Mouse (Mus musculus): ENCODE data around the gene Xpr1. TPM values are rescaled to one million over a fixed set of nuclear protein-coding genes. Genes with fewer than 3 reads are reported as not detected.

The Xpr1 gene
- total RNA-seq, 1 experiment from 2014 or later, result 63.3 TPM

- DNase-seq, result no peak
Observed at GRCm38 (mm10) chr1:155407697-155408576, 9.3 kb downstream of the Xpr1 start.

GRCm38 (mm10) chr1:155400056-155400455 is 17.2 kb downstream of the Xpr1 start:
- no peak for DNase-seq

GRCm38 (mm10) chr1:155394829-155395228 is 22.4 kb downstream of the Xpr1 start:
- DNase-seq, result no peak

GRCm38 (mm10) chr1:155394021-155394420 is 23.2 kb downstream of the Xpr1 start:
- no peak for DNase-seq

- DNase-seq, result no peak
Observed at GRCm38 (mm10) chr1:155392825-155393224, 24.4 kb downstream of the Xpr1 start.

GRCm38 (mm10) chr1:155391537-155391936 is 25.7 kb downstream of the Xpr1 start:
- DNase-seq, result no peak

- DNase-seq, result no peak
Observed at GRCm38 (mm10) chr1:155388418-155388817, 28.8 kb downstream of the Xpr1 start.

GRCm38 (mm10) chr1:155386551-155386950 is 30.7 kb downstream of the Xpr1 start:
- DNase-seq, result no peak

- DNase-seq, result no peak
Observed at GRCm38 (mm10) chr1:155383319-155384302, 33.6 kb downstream of the Xpr1 start.

- DNase-seq, result no peak
Observed at GRCm38 (mm10) chr1:155381931-155382330, 35.3 kb downstream of the Xpr1 start.

- DNase-seq, result no peak
Observed at GRCm38 (mm10) chr1:155379289-155379688, 37.9 kb downstream of the Xpr1 start.

GRCm38 (mm10) chr1:155372821-155373220 is 44.4 kb downstream of the Xpr1 start:
- no peak for DNase-seq

- no peak for DNase-seq
Observed at GRCm38 (mm10) chr1:155370075-155370658, 47.0 kb downstream of the Xpr1 start.

- no peak for DNase-seq
Observed at GRCm38 (mm10) chr1:155366366-155366765, 50.8 kb downstream of the Xpr1 start.

- no peak for DNase-seq
Observed at GRCm38 (mm10) chr1:155361502-155362126, 55.6 kb downstream of the Xpr1 start.

- peak; percentile 7 for DNase-seq
Observed at GRCm38 (mm10) chr1:155353096-155353495, 64.1 kb downstream of the Xpr1 start.

GRCm38 (mm10) chr1:155351527-155351926 is 65.7 kb downstream of the Xpr1 start:
- DNase-seq, result no peak

- DNase-seq, result no peak
Observed at GRCm38 (mm10) chr1:155348491-155348890, 68.7 kb downstream of the Xpr1 start.

GRCm38 (mm10) chr1:155347339-155347738 is 69.9 kb downstream of the Xpr1 start:
- DNase-seq, result no peak

- DNase-seq, result no peak
Observed at GRCm38 (mm10) chr1:155344019-155344418, 73.2 kb downstream of the Xpr1 start.

- no peak for DNase-seq
Observed at GRCm38 (mm10) chr1:155339622-155340021, 77.6 kb downstream of the Xpr1 start.

GRCm38 (mm10) chr1:155337315-155337714 is 79.9 kb downstream of the Xpr1 start:
- no peak for DNase-seq

All from adrenal gland, postnatal 25 days (tissue).